Mouse (Mus musculus) layer of hippocampus, adult 2 months (tissue): ENCODE results near the gene Gm3373. TPM values are rescaled to one million over a fixed set of nuclear protein-coding genes. Genes with fewer than 3 reads are reported as not detected.
"Not testable (repeated sequence)": the region's sequence is repeated elsewhere in the genome, so short reads cannot be mapped to it uniquely, and the experiment has no call there.

Source experiments
- DNase-seq, 2 experiments: peaks; one replicate each; pipeline ENCODE4 v3.0.0; 2022; ENCODE audit warnings: low spot score in 2 of 2
- H3K27ac ChIP-seq: fragments of 200-600 bp; 2 replicates; pipeline ENCODE4 v1.8.1; 2022
- H3K4me3 ChIP-seq: fragments of 200-600 bp; 2 replicates; pipeline ENCODE4 v1.8.1; 2022; ENCODE audit warnings: mild to moderate bottlenecking
- long read RNA-seq, 2 experiments: library from polyadenylated mRNA; stranded (forward); transcript quantifications; one replicate each; pipeline ENCODE4 v2.0.0; 2021; ENCODE audit warnings: borderline mapping rate in 2 of 2
- total RNA-seq, 2 experiments: library from RNA; stranded (reverse); gene quantifications; 2 replicates each; pipeline ENCODE4 v1.2.3; 2021

Gene Gm3373
- total RNA-seq: 1 to 10 TPM in 1 of 2 experiments, under 1 TPM in 1; 0.28 to 1.4 TPM
- long read RNA-seq, experiment 1, partial matches to known transcripts: 0 of 1 reads
- long read RNA-seq, experiment 1, other reads (novel, unspliced or antisense): 1 of 1 reads
- long read RNA-seq, experiment 2, partial matches to known transcripts: 2 of 2 reads
- long read RNA-seq, experiment 2, other reads (novel, unspliced or antisense): 0 of 2 reads

GRCm38 (mm10) chr14:5741477-5741876, at the start of gene Gm3373:
TSS of gene Gm3373 (minus strand) at chr14:5741577.
- not testable (repeated sequence) for H3K4me3 ChIP-seq, H3K27ac ChIP-seq, DNase-seq

GRCm38 (mm10) chr14:5687357-5687756, 54.0 kb downstream of the Gm3373 start, which contains the start of gene Gm9603:
TSS of gene Gm9603 (minus strand) at chr14:5687457.
- not testable (repeated sequence) for DNase-seq, H3K27ac ChIP-seq, H3K4me3 ChIP-seq

Other genes with a start within 250 kb of the Gm3373 start
- gene Gm3488, start 239.9 kb downstream of the Gm3373 start, total RNA-seq: 1 to 10 TPM; 2.0 TPM
- gene Gm3532, start 203.1 kb downstream of the Gm3373 start, total RNA-seq: not detected
- gene Gm8265, start 108.5 kb downstream of the Gm3373 start, total RNA-seq: not detected
- gene Gm9603, start 54.1 kb downstream of the Gm3373 start, total RNA-seq: not detected
- gene Gm3383, start 66.4 kb upstream of the Gm3373 start, total RNA-seq: 1 to 10 TPM; 4.3 to 5.1 TPM
- gene Gm3424, start 88.8 kb upstream of the Gm3373 start, total RNA-seq: not detected
- gene Gm8237, start 138.8 kb upstream of the Gm3373 start, total RNA-seq: 1 to 10 TPM in 1 of 2 experiments, under 1 TPM in 1; 0.92 to 1.3 TPM
- 1 to 10 TPM; 1.3 to 1.8 TPM for gene Gm3248, start 220.2 kb upstream of the Gm3373 start, total RNA-seq
- not detected for gene Gm3453, start 237.6 kb upstream of the Gm3373 start, total RNA-seq